Mouse (Mus musculus) G1E (cell line): ENCODE data around the gene Tecpr2.

ENCODE experiments used
- CTCF ChIP-seq: IDR thresholded peaks from 2 replicates; pipeline ENCODE4 v1.5.1; 2012; ENCODE audit warnings: low read depth, low read length, inconsistent platforms, mixed read lengths
- GATA1 ChIP-seq: IDR thresholded peaks from 2 replicates; pipeline ENCODE4 v1.6.1; 2012; ENCODE audit warnings: borderline replicate concordance, low read length, inconsistent platforms, mixed read lengths
- GATA2 ChIP-seq: IDR thresholded peaks from 2 replicates; pipeline ENCODE4 v1.6.1; 2012; ENCODE audit warnings: low read depth, low read length, inconsistent platforms, borderline replicate concordance
- POLR2AphosphoS5 ChIP-seq: IDR thresholded peaks from 2 replicates; pipeline ENCODE4 v1.6.1; 2012; ENCODE audit warnings: low read depth, low read length, inconsistent platforms; ENCODE audit not compliant: insufficient replicate concordance

DNA sequence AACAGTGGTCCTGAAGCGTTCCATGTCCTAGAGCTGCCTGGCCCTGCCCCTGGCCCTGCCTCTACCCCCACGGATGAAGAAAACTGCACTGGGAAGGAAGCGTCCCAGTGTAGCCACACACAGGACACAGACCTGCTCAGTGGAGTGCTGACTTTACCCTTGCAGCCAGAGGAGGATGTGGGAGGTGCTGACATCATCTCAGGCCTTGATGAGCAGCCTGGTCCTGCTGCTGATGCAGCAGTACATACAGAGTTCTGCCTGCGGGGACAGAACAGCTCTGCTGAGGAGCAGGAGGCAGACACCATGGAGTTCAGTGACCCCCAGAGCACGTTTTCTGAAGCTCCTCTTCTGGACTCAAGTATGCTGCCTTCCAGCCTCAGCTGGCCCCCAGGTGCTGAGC, 43.8 kb downstream of the Tecpr2 start:
- no peak for TF ChIP-seq GATA1
- no peak for TF ChIP-seq CTCF
- no peak for TF ChIP-seq POLR2AphosphoS5
- no peak for TF ChIP-seq GATA2
